Mouse (Mus musculus) heart, postnatal 4 days (tissue): ENCODE data around the gene Srrm3. TPM values are rescaled to one million over a fixed set of nuclear protein-coding genes. Genes with fewer than 3 reads are reported as not detected.

Experiments used
- DNase-seq: peaks from one replicate; pipeline ENCODE4 v3.0.0; 2021
- microRNA-seq, 2 experiments: library from miRNA; unstranded; fragments of <30 nt; microRNA quantifications; one replicate each; pipeline ENCODE4 v1.2.0; 2021 to 2022
- total RNA-seq, 2 experiments: library from RNA; stranded (reverse); gene quantifications; 2 replicates each; pipeline ENCODE4 v1.2.3; 2021

Srrm3 gene
- total RNA-seq, 2 experiments from 2014 or later, result 0.12 to 0.20 TPM

GRCm38 (mm10) chr5:135905320-135906225 lies 98.9 kb downstream of the Srrm3 start:
- DNase-seq, result no peak

DNA sequence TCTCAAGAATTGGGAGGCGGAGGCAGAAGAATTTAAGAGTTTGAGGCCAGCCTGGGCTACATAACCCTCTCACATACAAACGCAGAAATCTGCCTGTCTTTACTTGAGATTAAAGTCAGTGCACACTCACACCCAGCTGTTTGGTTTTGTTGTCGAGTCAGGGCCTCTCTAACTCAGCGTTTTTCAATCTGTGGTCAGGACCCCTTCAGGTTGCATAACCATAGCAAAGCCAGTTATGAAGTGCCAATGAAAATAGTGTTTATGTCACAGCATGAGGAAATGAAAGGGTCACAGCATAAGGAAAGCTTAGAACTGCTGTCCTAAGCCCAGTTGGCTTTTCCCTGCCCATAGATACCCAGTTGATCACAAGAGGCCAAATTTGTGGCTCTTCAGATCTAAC lies 100.2 kb downstream of the Srrm3 start:
- no peak for DNase-seq

- DNase-seq, result peak; percentile 72
Observed at GRCm38 (mm10) chr5:135907256-135907655, 100.6 kb downstream of the Srrm3 start.

GRCm38 (mm10) chr5:135908185-135908584 lies 101.5 kb downstream of the Srrm3 start:
- DNase-seq, result no peak

- DNase-seq, result no peak
Observed at GRCm38 (mm10) chr5:135908989-135909388, 102.3 kb downstream of the Srrm3 start.

DNA sequence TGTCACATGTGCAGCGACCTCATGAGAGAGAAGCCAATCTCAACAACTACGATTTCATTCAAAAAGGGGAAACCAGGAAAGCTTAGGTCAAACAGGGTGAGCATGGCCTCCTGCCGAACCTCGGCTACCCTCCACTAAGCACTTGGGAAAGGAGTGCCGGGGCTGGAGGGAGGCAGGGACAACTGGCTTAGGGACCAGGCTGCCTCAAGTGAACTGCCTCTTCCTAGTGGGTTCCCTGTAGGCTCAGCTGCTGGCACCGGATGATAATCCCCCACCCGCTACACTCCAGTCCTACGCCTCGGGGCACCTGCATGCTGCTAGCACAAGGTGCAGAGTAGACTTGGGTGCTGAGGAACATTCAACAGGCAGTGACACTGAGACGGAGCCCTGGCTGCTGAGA lies 103.0 kb downstream of the Srrm3 start:
- DNase-seq, result no peak

- no peak for DNase-seq
Observed at GRCm38 (mm10) chr5:135910813-135911212, 104.1 kb downstream of the Srrm3 start.

- no peak for DNase-seq
Observed at GRCm38 (mm10) chr5:135911633-135912220, 105.0 kb downstream of the Srrm3 start.

- DNase-seq, result no peak
Observed at GRCm38 (mm10) chr5:135913201-135913600, 106.5 kb downstream of the Srrm3 start.

- peak; percentile 74 for DNase-seq
Observed at GRCm38 (mm10) chr5:135914156-135914555, 107.5 kb downstream of the Srrm3 start.

- no peak for DNase-seq
Observed at GRCm38 (mm10) chr5:135916051-135916565, 109.4 kb downstream of the Srrm3 start.

- no peak for DNase-seq
Observed at GRCm38 (mm10) chr5:135916601-135917000, 109.9 kb downstream of the Srrm3 start.

DNA sequence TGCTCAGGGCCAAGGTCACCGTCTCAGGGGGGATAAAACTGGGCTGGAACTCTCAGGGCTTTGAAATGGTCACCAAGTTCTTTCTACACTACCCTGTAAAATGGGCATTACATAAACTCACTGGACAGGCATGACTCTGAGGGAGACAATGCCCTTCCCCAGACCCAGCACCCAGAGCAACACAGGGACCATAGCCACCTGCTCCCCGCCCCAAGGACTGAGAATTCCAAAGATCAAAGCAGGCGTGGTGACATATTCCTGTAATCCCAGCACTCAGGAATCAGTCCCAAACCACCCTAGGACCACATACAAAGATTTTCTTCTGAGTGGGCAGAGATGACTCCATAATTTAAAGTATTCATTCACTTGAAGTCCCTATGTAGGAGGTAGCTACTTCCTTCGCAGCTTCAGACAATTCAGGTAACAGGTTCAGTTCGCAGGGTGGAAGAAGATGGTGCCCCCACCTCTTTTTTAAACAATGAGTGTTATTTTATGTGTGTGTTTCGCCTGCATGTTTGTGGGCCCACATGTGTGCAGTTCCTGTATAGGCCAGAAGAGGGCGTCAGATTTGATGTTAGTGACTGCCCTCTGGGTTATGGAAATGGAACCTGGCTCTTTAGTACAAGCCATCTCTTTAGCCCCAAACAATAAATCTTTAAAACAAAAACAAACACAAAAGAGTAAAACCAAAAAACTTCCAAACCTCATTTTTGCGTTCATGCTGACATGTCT lies 110.8 kb downstream of the Srrm3 start:
- DNase-seq, result no peak

DNA sequence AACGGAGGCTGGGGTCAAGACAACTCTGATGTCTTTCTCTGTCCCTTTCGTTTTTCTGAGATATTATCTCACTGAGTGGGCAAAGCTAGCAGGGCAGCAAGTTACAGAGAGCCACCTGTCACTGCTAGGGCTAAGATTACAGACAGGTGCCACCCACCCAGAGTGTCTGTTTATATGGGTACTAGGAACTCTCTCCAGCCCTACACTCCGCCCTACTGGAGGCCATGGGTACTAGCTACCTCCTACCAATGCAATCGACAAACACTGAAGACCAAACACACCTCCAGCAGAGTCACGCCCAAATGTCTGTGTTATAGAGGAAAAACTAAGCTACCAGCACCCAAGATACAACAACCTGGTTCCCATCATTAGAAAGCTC lies 111.4 kb downstream of the Srrm3 start:
- no peak for DNase-seq

DNA sequence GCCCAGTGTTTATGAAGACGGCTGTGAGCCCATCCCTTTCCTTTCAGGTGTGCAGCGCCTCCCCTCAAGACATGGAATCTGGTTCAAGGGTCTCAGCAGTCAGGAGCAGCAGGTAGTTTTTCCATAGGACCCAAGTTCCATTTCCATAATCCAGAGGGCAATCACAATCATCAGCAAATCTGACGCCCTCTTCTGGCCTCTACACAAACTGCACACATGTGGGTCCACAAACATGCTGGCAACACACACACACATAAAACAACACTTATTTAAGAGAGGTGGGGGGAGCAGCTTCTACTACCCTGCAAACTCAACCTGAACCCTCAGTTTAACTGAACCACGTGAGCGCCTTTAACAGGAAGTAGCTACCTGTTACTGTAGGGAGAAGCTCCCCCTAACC lies 111.9 kb downstream of the Srrm3 start:
- DNase-seq, result no peak

DNA sequence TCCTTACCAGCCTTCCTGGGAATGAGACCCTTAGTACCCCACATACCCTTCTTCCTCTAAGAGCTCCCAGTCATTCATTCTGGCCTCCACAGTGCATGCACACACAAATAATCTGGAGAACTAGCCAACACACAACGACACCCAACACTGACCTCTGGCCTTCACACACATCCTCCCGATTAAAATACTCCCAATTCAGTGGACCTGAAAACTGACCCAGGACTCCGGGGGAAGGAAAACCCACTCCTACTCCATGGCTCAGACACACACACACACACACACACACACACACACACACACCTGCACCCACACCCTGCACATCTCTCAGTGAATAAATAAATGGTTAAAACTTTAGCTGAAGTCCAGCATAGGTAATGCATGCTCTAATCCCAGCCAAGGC lies 113.2 kb downstream of the Srrm3 start:
- no peak for DNase-seq

DNA sequence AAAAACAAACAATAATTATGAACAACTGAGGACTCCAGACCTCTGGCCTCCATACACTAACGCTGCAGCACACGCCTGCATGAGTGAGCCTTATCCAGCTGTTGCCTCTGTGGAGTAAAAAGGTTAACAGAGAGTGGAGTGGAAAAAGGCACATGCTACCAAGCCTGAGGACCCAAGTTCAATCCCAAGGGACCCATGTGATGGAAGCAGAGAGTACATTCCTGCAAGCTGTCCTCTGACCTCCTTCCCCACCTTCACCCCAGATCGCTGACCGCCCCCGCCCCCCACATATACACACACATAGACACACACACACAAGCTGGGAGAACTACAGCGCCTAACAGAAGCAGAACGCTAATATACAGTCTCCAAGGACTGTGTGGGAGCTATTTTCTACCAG lies 117.2 kb downstream of the Srrm3 start:
- no peak for DNase-seq

Small RNA genes lying within 50 kb of the gene (microRNA-seq; reads per million reads assigned to microRNA genes)
- 0 reads per million in 2 experiments for gene Gm23268

Other genes with a start within 250 kb of the Srrm3 start
- not detected for gene Ccl26, start 243.3 kb upstream of the Srrm3 start, total RNA-seq
- under 1 TPM; 0.29 to 0.52 TPM for gene Ccl24, start 233.8 kb upstream of the Srrm3 start, total RNA-seq
- 10 to 100 TPM; 20.6 to 22.7 TPM for gene Rhbdd2, start 174.3 kb upstream of the Srrm3 start, total RNA-seq
- gene Por, start 136.9 kb upstream of the Srrm3 start, total RNA-seq, result 10 to 100 TPM; 54.0 to 55.5 TPM
- 10 to 100 TPM; 14.4 to 16.7 TPM for gene Tmem120a, start 62.4 kb upstream of the Srrm3 start, total RNA-seq
- not detected for gene Styxl1, start 28.5 kb upstream of the Srrm3 start, total RNA-seq
- 1,000 to 10,000 TPM; 1,387 to 1,444 TPM for gene Mdh2, start 28.4 kb upstream of the Srrm3 start, total RNA-seq
- 100 to 1,000 TPM; 397 to 401 TPM for gene Hspb1, start 81.0 kb downstream of the Srrm3 start, total RNA-seq
- gene Ywhag, start 127.7 kb downstream of the Srrm3 start, total RNA-seq, result 100 to 1,000 TPM; 285 to 292 TPM
- gene Ssc4d, start 167.6 kb downstream of the Srrm3 start, total RNA-seq, result under 1 TPM; 0.36 to 0.69 TPM
- not detected for gene Zp3, start 173.2 kb downstream of the Srrm3 start, total RNA-seq
- gene Dtx2, start 187.9 kb downstream of the Srrm3 start, total RNA-seq, result 10 to 100 TPM in 1 of 2 experiments, 1 to 10 TPM in 1; 9.7 to 10.7 TPM
- 10 to 100 TPM; 25.8 to 30.7 TPM for gene Upk3b, start 231.6 kb downstream of the Srrm3 start, total RNA-seq
- gene Upk3bl, start 247.6 kb downstream of the Srrm3 start, total RNA-seq, result not detected